Mouse (Mus musculus): ENCODE results near the gene Cntn5. TPM values are rescaled to one million over a fixed set of nuclear protein-coding genes. Genes with fewer than 3 reads are reported as not detected.

Gene Cntn5
- total RNA-seq (2021) = not detected in 2 replicates
- long read RNA-seq, partial matches to known transcripts = 0 of 3 reads
- long read RNA-seq, other reads (novel, unspliced or antisense) = 3 of 3 reads

DNA sequence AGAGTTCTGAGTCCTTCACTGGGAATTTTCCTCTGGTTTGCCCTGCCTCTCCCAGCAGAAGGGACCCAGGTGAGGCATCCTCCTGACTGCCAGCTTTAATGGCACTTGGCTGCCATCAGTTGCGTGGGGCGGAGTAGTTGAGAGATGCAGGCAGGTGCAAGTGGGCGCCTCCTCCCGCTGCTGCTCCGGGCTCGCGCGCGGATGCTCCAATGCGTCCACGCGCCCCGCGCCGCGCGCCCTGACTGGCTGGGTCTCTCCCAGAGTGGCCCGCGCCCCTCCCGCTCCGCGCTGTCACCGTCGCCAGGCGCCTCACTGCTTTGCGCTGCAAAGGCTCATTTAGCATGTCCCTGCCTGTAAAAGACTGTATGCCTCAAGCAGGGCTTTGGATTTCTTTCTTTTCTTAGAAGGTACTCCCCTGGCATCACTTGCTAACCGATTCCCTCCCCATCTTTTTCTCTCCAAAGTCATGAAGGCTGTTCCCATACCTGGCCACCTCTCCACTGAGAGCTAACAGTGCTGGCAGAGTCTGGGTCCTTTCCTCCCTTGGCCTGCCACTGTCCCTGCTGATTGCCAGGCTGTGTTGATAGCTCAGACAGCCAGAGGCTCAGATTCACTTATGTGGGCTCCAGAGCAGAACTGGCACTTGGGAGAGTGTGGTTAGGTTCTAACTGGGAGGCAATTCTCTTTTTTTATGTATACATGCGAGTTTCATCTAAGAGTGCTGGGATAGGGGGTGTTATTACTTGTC is at the start of gene Cntn5:
TSS of gene Cntn5 (minus strand) at position 160 of the 748 bp plus-strand sequence.
- DNase-seq = no peak

DNA sequence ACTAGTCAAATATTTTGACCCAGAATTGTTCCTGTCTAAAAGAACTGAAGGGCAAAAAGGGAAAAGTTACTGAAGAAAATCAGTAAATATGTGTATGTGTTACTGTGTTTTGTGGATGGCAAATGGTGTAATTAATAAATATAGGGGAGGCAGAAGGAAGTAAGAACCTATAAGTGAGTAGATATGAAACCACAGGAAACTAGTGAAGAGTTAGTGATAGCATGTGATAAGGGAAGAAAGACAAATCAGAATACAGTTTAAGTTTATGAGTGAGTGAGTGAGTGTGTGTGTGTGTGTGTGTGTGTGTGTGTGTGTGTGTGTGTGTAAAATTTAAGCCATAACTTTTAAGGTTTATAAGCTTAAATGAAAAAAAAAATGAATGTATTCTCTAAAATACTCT is 45.9 kb upstream of the Cntn5 start:
- DNase-seq = no peak

DNA sequence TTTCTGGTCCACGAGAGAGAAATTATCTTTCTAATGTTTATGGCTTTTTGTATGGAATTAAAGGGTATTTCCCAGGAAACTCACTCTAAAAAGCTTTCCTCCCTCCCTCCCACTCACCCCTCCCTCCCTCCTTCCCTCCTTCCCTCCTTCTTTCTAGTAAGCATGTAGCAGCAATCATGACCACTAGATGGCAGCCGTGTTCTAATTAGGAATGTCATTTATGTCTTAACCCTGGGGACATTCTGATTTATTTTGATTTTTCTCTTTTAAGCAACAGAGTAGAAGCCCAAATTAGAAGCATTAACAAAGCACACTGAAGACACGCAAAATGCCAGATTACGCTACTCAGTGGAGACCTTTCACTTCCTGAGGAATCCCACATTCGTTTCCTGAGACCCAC is 5.0 kb upstream of the Cntn5 start:
- peak; percentile 55 for DNase-seq

DNA sequence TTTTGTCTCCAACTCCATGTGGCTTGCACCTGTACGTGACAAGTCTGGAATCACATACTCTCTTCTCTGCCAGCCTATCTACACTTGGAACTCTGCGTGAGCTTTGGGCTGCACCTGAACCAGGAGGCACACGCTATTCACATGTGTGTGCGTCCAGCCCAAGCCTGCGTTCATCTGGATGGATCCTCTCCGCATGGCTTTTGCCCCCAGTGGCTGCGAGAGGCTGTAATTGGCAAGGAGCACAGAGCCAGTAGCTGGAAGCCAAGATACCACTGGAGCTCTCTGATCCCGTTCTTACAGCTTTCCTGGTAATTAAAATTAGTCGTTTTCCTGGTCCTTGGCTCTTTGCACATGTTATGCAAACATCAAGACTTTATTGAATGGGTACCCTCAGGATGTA is 1.1 kb upstream of the Cntn5 start:
- no peak for DNase-seq

DNA sequence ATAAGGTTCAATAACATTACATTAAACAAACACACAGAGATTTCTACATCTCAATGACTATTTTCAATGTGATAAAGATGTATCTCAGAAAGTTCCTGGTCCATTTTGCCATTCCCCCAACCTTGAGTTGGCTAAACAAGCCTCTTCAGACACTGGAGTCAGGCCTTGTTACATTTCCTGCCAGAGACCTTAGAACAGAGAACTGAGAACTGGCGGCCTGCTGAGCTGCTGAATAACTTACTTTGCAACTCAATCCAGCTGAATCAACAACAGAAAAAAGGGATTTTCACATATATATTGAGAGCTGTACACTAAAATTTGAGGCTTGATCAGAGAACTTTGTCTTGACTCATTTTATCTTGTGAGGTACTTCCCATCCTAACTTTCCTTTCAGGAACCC is 24.8 kb downstream of the Cntn5 start:
- DNase-seq = no peak

DNA sequence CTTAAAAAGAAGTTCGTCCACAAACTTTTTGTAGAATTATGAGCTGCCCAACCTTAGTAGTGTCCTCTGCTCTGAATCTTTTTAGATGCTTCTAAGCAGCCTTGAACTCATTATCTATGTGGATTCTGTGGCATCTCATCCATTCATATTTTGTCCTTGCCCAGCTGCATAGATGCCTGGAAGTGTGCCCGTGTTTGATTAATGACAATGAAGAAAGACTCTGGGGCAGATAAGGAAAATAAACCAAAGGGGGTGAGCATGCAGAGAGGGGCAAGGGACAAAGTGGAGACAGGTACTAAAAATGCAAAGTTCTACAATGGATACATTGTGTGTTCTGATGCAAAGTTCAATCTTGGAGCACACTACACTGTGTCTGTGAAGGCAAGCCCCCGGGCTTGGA is 30.7 kb downstream of the Cntn5 start:
- DNase-seq = peak; percentile 7

DNA sequence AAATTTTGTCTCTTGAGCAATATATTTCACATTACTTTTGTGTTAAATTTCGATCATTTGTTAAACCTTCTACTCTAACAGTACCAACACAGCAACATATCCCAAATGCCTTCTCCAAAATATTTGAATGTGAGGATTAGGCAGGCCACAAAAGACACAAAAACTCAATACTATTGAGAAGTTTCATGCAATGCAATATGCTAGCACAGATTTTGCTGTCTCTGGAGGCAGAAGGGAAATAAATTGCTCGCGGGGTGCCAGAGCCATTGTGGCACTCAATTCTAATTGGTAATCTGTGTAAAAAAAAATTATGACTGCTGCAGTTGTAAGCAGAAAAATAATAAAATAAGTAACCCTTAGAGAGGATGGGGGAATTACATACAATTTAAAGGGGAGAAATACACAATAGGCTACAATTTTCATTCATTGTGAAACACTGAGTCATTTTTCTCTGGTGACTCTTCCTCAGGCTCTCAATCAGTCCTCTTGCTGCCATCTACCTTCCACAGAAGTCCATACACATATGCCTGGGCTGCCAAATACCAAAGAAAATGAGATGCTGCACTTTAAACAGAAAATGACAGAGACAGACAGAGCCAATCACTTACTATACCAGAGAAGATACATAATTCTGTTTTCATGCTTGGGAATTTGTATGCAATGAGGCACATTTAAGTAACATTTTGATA is 48.2 kb downstream of the Cntn5 start:
- DNase-seq = no peak

DNA sequence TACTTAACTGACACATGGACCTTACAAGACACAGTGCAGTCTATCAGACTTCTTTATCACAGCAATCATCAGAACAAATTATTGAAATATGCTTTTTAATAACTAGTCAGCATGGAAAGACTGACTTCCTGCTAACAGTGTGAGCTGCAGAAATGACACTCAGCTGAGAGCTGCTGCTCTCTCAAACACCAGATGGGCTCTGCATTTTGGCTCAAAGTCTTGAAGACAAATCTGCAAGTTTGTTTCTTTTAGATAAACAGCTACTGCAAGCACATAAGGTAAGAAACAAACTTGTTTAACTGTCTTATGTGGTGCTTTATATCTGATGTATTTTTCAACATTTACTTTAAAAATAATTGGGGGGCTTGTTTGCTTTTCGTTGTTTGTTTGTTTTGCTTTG is 87.9 kb downstream of the Cntn5 start:
- no peak for DNase-seq

DNA sequence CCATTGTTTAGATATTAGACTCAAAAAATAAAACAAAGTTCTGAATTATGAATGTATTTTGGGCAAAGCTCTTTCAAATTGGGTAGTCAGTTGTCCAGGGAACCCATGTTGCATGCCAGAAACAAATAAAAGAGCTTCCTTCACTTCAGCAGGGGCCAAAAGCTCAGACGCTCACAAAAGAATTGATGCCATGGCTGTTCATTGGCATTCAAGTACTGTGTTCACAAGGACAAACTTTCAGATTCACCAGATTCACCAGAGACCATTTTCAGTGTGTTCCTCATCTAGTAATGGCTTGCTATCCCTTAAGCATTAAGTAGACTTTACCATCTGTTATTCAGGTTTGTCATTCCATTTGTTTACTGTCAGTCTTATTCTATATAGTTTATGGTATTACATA is 107.4 kb downstream of the Cntn5 start:
- DNase-seq = no peak

DNA sequence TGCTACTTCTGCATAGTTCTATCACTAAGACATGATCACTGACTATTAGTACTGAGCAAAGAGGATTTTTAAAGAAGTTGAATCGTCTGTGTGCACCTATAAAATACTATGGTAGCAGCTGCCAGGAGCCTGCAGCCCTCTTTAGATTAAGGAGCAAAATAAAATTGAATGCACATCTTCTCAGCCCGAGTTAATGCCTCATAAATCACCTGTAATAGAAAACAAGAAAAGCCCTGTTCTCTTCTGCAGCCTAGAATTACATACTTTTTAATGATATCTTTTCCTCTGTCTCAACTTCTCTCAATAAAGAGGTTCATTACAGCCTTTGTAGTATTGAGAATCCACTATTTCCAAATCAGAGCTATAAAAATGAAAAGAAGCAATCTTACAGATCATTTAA is 109.5 kb downstream of the Cntn5 start:
- no peak for DNase-seq

DNA sequence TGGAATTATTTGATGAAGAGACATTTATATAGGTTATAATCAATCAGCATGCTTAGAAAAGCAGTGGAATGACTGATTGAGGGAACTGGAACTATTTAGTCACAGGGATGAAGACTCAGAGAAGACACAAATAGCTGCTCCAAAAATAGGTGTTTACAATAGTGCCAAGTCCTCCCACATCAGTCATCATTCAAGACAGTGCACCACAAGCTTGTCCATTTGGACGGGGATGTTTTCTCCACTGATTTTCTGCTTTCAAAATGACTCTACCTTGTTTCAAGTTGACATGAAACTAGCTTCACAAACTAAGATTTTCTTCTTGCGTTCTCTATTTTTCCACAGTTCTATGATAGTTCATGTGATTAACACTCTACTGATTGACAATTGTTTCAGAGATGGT is 172.7 kb downstream of the Cntn5 start:
- no peak for DNase-seq

DNA sequence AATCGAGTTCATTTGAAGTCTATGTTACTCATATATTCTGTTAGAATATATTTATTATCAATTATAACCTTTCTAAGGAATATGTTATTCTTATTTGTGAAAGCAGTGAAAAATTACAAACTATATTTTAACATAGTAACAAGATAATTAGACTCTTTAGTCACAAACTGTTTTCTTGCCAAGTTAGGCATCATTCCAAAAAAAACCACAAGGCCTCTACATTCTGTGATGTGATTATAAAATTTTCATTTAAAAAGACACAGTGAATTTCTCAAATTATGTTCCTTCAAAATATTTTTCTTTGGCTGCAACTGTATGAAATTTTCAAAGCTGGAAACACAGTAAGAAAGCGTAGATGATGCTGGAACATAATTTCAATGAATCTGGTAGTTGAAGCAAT is 180.4 kb downstream of the Cntn5 start:
- no peak for DNase-seq

DNA sequence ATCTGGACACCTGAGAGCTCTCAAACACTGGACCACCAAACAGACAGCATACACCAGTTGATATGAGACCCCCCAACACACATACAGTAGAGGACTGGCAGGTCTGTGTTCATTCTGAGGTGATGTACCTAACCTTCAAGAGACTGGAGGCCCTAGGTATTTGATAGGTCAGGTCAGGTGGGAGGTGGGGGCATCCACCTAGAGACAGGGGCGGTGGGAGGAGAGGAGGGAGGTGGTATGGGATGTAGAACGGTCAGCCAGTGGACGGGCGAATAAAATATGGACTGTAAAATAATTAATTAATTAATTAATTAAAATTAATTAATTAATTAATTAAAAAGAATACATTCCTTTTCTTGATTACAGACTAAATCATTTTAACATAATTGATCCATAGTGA is 182.5 kb downstream of the Cntn5 start:
- DNase-seq = no peak

DNA sequence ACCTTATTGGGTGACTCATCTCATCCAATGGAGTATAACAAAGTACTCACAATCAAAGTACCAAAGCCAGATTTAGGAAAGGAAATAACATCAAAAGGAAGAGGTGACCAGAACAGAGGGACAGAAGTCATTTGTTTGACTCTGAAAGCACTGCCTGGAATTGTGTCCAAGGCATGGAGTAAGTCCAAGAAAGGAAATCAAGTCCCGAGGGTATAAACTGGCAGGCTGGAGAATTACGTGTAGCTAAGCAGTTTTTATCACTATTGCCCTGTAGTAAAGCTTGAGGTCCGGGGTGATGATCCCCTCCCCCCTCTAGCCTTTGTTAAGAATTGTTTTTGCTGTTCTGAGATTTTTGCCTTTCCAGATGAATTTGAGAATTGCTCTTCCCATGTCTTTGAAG is 185.6 kb downstream of the Cntn5 start:
- DNase-seq = no peak

DNA sequence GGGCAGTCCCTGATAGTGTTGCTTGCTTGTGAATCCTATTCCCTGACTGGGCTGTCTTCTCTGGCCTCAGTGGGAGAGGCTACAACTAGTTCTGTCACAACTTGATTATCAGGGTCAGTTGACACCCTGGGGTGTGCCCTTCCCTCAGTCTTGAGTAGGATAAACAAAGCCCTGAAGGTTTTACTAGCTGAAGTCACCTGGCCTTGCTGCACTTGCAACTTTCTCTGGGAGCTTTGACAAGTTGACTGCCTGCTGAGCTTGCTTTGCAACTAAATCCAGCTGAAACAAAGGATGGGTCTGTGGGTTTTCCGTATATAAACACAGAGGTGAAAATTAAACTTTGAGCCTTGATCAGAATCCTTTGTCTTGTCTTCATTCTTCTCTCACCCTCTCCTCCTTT is 190.9 kb downstream of the Cntn5 start:
- DNase-seq = no peak

DNA sequence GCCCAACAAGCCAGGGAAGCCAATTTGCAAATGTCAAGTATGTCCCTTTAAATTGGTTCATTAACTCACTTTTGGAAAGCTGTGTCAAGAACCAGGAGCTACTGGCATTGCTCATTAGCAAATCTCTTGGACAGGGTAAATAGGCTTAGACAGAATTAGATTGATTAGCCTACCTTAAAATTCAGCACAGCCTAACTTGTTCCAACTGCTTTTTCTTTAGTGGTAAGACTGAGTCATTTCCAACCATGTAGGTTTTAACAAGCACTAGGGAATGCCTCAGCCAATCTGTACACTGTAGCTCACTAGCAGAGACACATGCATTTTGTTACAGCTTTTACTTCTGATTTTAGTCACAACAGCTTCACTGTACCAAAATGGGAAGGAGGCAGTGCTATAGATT is 222.9 kb downstream of the Cntn5 start:
- DNase-seq = no peak

DNA sequence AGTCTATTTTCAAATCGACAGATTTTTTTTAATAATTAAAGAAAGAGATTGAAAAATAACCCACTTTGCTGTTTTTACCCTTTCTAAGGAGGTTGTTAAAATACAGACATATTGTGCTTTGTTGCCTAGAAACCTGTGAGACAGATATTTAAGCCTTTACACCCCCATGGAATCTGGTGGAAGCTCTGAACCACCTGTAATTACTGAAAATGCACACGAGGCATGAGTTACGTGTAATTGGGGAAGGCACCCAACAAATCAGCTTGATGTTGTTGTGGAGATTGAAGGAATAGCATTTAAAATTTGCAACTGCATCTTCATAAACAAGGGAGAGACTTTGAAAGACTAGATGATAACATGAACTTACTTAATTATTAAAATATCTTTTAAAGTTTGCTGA is 223.4 kb downstream of the Cntn5 start:
- DNase-seq = no peak

DNA sequence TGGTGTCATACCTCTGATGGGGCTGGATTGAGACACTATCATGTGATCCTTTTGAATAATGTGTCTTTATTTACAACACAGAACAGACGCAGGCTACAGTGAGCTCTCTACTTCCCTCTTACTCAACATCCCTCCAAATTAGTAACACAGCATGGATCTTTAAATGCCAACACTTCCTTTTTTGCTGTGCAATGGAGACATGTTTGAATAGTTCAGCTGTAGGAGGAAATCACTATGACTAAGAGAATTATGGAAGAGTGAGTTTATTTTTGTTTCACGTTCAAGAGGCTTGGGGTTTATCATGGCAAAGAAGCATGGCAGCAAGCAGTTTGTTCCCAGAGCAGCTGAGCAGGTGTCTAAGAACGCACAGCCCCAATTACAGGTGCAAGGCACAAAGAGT is 235.9 kb downstream of the Cntn5 start:
- DNase-seq = no peak

DNA sequence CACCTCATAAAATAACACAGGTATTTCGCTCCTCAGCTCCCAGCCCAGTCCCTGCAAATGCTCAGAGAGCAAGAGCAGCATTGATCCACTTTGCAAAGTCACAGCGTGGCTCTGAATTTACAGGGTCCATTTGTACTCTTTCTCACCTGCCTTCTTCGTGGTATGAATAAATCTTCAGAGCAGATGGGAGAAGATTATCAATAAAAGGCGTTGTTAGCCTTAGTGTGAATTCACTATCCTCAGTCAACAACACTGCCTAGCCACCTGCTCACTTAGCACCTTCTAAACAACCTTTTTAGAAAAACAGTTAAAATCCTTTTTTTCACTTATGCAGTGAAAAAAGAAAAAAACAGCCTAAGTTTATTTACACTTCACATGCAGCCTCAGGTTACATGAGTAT is 237.1 kb downstream of the Cntn5 start:
- DNase-seq = no peak

DNA sequence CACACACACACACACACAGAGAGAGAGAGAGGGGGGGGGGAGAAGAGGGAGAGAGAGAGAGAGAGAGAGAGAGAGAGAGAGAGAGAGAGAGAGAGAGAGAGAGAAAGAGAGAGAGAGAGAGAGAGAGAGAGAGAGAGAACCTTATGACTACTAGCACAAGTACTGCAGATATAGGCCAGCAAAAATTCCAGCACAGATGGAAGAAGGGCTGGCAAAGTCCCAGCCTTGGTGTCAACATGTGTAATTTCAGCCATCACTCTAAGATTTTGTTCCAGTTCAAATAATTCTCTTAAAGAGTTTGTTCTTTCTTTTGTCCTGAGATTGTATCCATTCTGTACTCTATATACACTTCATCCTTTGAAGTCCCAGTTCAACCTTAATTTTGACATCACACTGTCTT is 238.8 kb downstream of the Cntn5 start:
- no peak for DNase-seq

DNA sequence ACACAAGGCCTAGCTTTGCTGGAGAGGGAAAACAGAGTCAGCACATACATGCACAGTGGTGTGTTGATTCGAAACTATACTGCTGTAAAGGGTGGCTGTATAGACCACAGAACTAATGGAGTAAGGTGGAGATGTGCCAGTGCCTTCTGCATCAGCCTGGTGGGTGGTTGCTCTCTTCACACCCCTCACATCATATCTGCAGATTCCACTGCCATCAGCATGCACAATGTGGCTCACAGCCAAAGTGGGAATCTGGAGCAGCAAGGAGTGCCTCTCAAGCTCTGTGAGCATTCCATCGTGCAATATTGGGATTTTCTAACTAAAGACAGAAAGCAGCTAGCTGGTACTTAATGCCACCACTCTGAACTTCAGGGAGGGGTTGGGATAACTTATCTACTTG is 241.5 kb downstream of the Cntn5 start:
- DNase-seq = no peak

DNA sequence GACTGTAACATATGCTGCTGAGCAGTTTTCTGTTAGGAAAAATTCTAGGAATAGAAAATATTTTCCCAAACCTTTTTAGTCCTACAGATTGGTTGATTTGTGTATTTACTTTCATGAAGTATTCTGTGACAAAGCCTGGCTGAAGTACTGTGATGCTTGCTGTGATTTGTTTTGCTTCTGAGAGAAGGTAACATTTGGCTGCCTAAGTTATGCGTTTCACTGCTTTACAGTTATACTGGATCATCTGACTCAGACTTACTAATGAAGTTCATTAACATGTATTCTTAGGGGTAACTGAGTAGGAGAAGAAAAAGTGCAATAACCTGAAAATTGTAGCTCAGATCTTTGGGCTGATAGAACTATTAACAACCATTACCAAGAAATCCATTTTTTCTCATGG is 245.1 kb downstream of the Cntn5 start:
- DNase-seq = no peak

DNA sequence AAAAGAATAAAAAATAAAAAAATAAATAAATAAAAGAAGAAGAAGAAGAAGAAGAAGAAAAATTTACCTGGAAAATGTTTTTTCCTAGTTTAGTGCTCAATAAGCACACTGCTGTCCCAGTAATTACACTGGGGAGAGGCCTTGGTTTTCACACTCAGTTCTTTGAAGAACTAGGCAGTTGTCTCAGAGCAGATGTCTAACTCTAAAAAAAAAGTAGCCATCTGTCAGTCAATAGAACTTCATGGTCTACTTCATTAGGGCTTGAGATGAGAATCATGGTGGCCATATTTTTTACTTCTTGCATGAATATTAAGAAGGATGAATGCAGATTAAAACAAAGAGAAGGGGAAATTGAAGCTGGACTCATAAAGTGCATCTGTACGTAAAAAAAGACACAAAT is 246.5 kb downstream of the Cntn5 start:
- no peak for DNase-seq

DNA sequence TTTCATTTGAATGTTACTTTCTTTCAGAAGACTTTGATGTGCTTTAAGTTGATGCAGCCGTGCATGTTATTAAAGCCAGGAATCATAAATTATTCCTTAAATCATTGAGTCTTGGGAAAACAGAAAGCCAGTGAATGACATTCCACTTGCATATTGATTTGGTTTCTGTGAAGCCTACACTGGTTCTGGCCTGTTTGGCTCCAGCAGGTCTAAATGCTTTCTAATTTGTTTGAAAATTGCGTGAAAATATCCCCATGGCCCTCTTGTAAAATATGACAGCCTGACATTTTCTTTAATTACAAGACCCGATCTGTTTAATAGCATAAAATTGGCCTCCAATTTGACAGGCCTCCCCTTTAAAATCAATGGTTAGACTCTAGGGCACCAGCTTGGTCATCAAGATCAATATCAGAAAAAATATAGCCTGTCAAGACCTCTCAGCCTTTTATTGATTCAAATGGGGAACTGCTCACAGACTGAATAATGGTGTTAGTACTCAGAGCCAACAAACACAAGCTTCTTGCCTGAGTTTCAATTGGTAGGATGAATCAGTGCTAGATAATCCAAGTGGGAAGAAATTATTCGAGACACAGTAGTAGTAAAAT is 247.3 kb downstream of the Cntn5 start:
- DNase-seq = no peak
